Mouse (Mus musculus) gastrocnemius, postnatal 14 days (tissue): Measurements from ENCODE around the gene Bcl2l13. TPM values are rescaled to one million over a fixed set of nuclear protein-coding genes. Genes with fewer than 3 reads are reported as not detected.
"Not testable (repeated sequence)": the region's sequence is repeated elsewhere in the genome, so short reads cannot be mapped to it uniquely, and the experiment has no call there.

ENCODE experiments used
- DNase-seq: peaks from one replicate; pipeline ENCODE4 v3.0.0; 2021; ENCODE audit warnings: mixed read lengths
- intact Hi-C: fragments of 180-260 bp; cut with DNase I; formaldehyde crosslinking; loops from one replicate; pipeline ENCODE4 v1.15.1; 2025; ENCODE audit warnings: low total_unique reads
- total RNA-seq, 2 experiments: library from RNA; stranded (reverse); gene quantifications; 2 replicates each; pipeline ENCODE4 v1.2.3; 2021

Bcl2l13 gene
- total RNA-seq, 2 experiments from 2014 or later = 44.3 to 49.2 TPM

DNA sequence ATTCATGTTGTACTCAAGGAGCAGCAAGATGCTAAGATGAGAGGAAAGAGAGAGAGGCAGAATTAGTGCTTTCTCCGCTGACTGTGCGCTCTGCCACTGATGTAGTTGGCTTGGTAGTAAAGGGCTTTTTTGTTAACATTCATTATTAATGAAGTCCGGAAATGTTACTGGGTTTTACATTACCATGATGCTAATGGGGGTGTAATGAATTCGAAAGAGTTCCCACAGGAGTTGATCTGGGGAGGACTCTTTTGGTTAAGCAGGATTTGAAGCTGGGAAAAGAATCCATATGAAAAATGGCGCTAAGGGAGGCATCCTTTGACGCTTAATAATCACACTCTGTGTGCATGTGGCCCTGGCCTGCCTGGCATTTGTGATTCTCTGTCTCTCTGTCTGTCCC is 48.4 kb downstream of the Bcl2l13 start:
- DNase-seq = no peak
- intact Hi-C loops = no loop called here

DNA sequence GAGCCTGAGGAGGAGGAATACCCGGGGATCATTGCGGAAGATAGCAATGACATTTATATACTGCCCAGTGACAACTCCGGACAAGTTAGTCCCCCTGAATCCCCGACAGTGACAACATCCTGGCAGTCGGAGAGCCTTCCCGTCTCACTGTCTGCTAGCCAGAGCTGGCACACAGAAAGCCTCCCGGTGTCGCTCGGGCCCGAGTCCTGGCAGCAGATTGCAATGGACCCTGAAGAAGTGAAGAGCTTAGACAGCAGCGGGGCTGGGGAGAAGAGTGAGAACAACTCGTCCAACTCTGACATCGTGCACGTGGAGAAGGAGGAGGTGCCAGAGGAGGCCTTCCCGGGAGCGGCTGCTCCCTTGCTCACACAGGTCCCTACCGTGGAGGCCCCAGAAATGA is 50.7 kb downstream of the Bcl2l13 start:
- intact Hi-C loops = no loop called here
- DNase-seq = no peak

DNA sequence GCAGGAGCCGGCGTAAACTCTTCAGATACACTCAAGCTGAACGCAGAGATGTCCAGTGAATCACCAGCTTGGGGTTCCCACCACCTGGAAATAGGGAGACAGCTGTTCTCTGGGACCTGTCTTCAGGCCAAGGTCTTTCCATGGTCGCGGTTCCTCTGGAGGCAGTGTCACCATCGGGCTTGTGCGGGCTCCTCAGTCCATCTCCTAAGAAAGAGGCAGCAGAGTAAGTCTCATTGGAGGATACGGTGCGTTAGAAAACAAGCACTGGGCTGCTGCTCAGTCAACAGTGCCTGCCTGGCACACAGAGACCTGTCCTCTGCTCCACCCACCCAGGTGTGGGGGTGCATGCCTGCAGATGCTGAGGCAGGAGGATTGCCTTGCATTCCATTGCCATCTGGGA is 58.1 kb downstream of the Bcl2l13 start:
- intact Hi-C loops = no loop called here
- no peak for DNase-seq

DNA sequence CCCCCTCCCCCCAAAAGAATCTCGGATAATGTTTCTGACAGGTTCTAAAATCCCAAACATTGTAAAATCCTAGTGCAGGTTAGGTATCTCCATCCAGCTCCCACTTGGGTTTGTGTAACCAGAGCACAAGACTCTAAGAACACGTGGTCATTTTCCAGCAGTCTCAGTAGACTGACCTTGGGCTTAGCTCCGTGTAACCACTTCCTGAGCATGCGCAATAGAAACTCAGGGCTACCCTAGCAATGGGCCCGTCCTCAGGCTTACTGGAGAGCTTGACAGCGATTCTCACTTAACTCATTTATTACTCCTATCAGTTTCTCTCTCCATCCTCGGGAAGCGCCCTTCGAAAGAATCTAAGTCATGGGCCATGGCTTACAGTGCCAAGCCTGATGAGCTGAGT is 58.5 kb downstream of the Bcl2l13 start:
- intact Hi-C loops = no loop called here
- no peak for DNase-seq

- peak; percentile 41 for DNase-seq
- intact Hi-C loops = no loop called here
These were observed 62.3 kb downstream of the Bcl2l13 start for GRCm38 (mm10) chr6:120898188-120898833.

DNA sequence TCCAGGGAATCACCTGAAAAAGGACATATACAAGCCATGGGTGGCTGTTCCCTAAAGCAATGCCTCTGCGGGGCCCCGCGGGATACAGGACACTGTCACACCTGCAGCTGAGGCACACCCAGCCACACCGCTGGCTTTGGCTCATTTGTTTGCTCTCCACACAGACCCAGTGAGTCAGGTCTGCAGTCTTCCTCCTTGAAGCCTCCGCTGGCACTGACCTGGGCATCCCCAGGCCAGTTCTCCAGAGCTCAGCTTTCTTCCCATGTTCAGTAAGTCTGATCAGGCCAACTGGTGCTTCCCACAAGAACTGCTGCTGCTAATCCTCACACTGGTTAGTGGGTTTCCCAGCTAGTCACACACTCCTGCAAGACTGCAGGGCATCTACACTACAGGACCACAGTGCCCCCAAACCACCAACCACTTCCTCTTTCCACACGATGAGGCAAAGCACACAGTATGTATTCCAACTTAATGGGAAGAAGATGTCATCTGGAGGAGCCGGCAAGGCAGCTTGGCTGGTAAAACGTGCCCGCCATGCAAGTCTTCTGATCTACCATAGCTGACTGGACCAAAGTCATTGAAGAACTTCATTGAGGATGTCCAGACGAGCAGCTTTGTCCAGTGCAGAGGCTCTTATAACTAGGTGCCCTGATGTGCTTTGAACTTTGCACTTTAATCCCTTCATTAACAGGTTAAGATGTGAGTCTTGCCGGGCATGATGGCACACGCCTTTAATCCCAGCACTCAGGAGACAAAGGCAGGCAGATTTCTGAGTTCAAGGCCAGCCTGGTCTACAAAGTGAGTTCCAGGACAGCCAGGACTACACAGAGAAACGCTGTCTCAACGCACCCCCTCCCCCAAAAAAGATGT is 66.0 kb downstream of the Bcl2l13 start:
- DNase-seq = no peak
- intact Hi-C loops = loop anchor here (5.0 kb wide), 1 partner anchor 275 kb away; no protein-coding TSS in a partner anchor

GRCm38 (mm10) chr6:120903450-120903912 is 67.5 kb downstream of the Bcl2l13 start:
- intact Hi-C loops = loop anchor here (5.0 kb wide), 1 partner anchor 274 kb away; no protein-coding TSS in a partner anchor
- DNase-seq = no peak

DNA sequence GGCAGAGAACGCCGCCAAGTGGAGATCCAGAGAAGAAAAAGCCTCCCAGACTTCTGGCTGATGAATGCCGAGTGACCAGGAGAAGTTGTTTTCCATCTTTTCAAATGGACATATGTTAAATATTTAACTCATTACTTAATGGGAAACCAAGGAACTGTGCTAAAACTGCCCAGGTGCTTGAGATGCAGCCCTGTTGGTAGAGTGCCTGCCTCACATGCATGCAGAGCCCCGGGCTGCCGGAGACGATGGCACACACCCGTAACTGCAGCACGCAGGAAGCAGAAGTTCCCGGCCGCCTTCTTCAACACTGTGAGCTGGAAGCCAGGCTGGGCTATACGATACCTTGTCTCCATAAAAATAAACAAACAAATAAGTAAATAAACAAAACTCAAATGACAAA is 67.9 kb downstream of the Bcl2l13 start:
- intact Hi-C loops = loop anchor here (5.0 kb wide), 1 partner anchor 273 kb away; no protein-coding TSS in a partner anchor
- DNase-seq = no peak

- intact Hi-C loops = loop anchor here (5.0 kb wide), 1 partner anchor 52 kb away; no protein-coding TSS in a partner anchor
- DNase-seq = no peak
These were observed 69.1 kb downstream of the Bcl2l13 start for GRCm38 (mm10) chr6:120905111-120905510.

GRCm38 (mm10) chr6:120906521-120906920 is 70.5 kb downstream of the Bcl2l13 start:
- intact Hi-C loops = loop anchor here (5.0 kb wide), 1 partner anchor 51 kb away; no protein-coding TSS in a partner anchor
- no peak for DNase-seq

- intact Hi-C loops = loop anchor here (5.0 kb wide), 1 partner anchor 49 kb away; no protein-coding TSS in a partner anchor
- not testable (repeated sequence) for DNase-seq
These were observed 72.0 kb downstream of the Bcl2l13 start for GRCm38 (mm10) chr6:120907876-120908597.

DNA sequence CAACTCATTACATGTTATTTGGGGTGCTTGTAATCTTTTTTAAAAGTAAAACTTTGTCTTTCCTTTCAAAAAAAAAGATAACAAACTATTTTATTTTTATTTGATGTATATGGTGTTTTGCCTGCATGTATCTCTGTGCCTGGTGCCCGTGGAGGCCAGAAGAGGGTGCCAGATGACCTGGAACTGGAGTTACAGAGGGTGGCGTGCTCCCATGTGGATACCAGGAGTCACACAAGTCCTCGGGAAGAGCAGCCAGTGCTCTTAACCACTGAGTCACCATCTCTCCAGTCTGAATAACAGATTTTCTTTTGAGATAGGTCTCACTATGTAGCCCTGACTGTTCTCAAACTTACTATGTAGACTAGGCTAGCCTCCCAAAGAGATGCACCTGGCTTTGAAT is 73.5 kb downstream of the Bcl2l13 start:
- DNase-seq = no peak
- intact Hi-C loops = loop anchor here (5.0 kb wide), 1 partner anchor 48 kb away; no protein-coding TSS in a partner anchor

- intact Hi-C loops = no loop called here
- no peak for DNase-seq
These were observed 75.4 kb downstream of the Bcl2l13 start for GRCm38 (mm10) chr6:120911213-120912007.

DNA sequence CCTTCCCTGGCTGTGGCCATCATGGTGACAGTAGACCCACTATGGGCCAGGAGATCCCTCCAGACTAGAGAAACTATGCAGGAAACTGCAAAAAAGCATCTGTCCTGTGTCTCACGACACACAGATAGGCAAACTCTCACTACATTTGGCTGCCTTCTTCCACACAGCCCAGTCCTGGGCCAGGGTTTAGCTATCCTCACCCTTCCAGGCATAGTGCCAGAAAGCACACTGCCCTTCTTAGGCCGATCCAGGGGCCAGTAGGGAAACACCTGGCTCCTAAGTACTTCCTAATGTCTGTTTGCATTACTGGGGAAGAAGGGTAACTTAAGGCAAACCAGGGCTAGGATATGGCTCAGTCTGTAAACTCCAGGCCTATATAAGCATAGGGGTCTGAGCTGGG is 76.9 kb downstream of the Bcl2l13 start:
- intact Hi-C loops = no loop called here
- DNase-seq = peak; percentile 31

- intact Hi-C loops = no loop called here
- DNase-seq = no peak
These were observed 77.8 kb downstream of the Bcl2l13 start for GRCm38 (mm10) chr6:120913783-120914182.

- intact Hi-C loops = no loop called here
- DNase-seq = no peak
These were observed 78.5 kb downstream of the Bcl2l13 start for GRCm38 (mm10) chr6:120914533-120914910.

GRCm38 (mm10) chr6:120914911-120915648 is 79.1 kb downstream of the Bcl2l13 start:
- peak; percentile 18 for DNase-seq
- intact Hi-C loops = no loop called here

- intact Hi-C loops = no loop called here
- no peak for DNase-seq
These were observed 79.6 kb downstream of the Bcl2l13 start for GRCm38 (mm10) chr6:120915649-120915975.
